Mouse (Mus musculus) MEL (cell line): ENCODE measurements around the gene Tbc1d24. TPM values are rescaled to one million over a fixed set of nuclear protein-coding genes. Genes with fewer than 3 reads are reported as not detected.

ENCODE experiments used
- DNase-seq: peaks from one replicate; pipeline ENCODE4 v3.0.0; 2011; ENCODE audit warnings: low read depth, low spot score
- H3K27ac ChIP-seq: 2 replicates; pipeline ENCODE4 v1.5.1; 2012; ENCODE audit warnings: low read depth, mild to moderate bottlenecking, control low read depth, low read length, moderate library complexity; ENCODE audit not compliant: control insufficient read depth
- H3K27me3 ChIP-seq, 2 experiments: fragments of 150-350 bp in 1 of 2; sonication (generic) in 1 of 2; 2 replicates each; pipeline ENCODE4 v1.6.1; 2012; ENCODE audit warnings: low read length in 2 of 2, mild to moderate bottlenecking in 2 of 2, improper control_type of control experiment in 1 of 2, moderate library complexity in 1 of 2; ENCODE audit not compliant: insufficient read depth in 2 of 2, control insufficient read depth in 1 of 2
- H3K36me3 ChIP-seq, 2 experiments: 2 replicates each; pipeline ENCODE4 v1.6.1; 2012 to 2014; ENCODE audit warnings: low read length in 2 of 2, improper control_type of control experiment in 1 of 2, inconsistent platforms in 1 of 2, mild to moderate bottlenecking in 1 of 2; ENCODE audit not compliant: insufficient read depth in 2 of 2, control insufficient read depth in 1 of 2
- H3K4me1 ChIP-seq, 2 experiments: fragments of 150-350 bp in 1 of 2; sonication (generic) in 1 of 2; 2 replicates each; pipeline ENCODE4 v1.6.1; 2012; ENCODE audit warnings: low read length in 2 of 2, improper control_type of control experiment in 1 of 2, mild to moderate bottlenecking in 1 of 2; ENCODE audit not compliant: insufficient read depth in 2 of 2, control insufficient read depth in 1 of 2
- H3K4me3 ChIP-seq, 2 experiments: fragments of 150-350 bp in 1 of 2; sonication (generic) in 1 of 2; 2 replicates each; pipeline ENCODE4 v1.5.1; 2012; ENCODE audit warnings: low read depth in 2 of 2, low read length in 2 of 2, mild to moderate bottlenecking in 2 of 2, moderate library complexity in 2 of 2, control low read depth in 1 of 2, improper control_type of control experiment in 1 of 2; ENCODE audit not compliant: control insufficient read depth in 1 of 2, insufficient read depth in 1 of 2
- H3K79me2 ChIP-seq: 2 replicates; pipeline ENCODE4 v1.6.1; 2012; ENCODE audit warnings: mild to moderate bottlenecking, low read length, moderate library complexity; ENCODE audit not compliant: control insufficient read depth, poor library complexity, insufficient read depth
- H3K9ac ChIP-seq: 2 replicates; pipeline ENCODE4 v1.6.1; 2012; ENCODE audit warnings: low read depth, mild to moderate bottlenecking, control low read depth, low read length, moderate library complexity; ENCODE audit not compliant: control insufficient read depth, poor library complexity, severe bottlenecking
- H3K9me3 ChIP-seq: fragments of 150-350 bp; sonication (generic); replicated peaks from 2 replicates; pipeline ENCODE4 v1.6.1; 2012; ENCODE audit warnings: mild to moderate bottlenecking, low read length, improper control_type of control experiment, moderate library complexity; ENCODE audit not compliant: insufficient read depth
- CHD2 ChIP-seq: IDR thresholded peaks from 2 replicates; pipeline ENCODE4 v1.6.1; 2011; ENCODE audit warnings: low read length, improper control_type of control experiment
- ELF1 ChIP-seq: IDR thresholded peaks from 2 replicates; pipeline ENCODE4 v1.6.1; 2014; ENCODE audit warnings: low read depth, mild to moderate bottlenecking, inconsistent platforms, low read length, improper control_type of control experiment, moderate library complexity
- ETS1 ChIP-seq: IDR thresholded peaks from 2 replicates; pipeline ENCODE4 v1.6.1; 2012; ENCODE audit warnings: low read depth, mild to moderate bottlenecking, inconsistent platforms, low read length, improper control_type of control experiment, moderate library complexity
- GABPA ChIP-seq: IDR thresholded peaks from 2 replicates; pipeline ENCODE4 v1.6.1; 2012; ENCODE audit warnings: low read depth, mild to moderate bottlenecking, inconsistent platforms, low read length, improper control_type of control experiment, moderate library complexity
- GATA1 ChIP-seq: IDR thresholded peaks from 2 replicates; pipeline ENCODE4 v1.6.1; 2011; ENCODE audit warnings: low read depth, low read length, improper control_type of control experiment
- JUND ChIP-seq: IDR thresholded peaks from 2 replicates; pipeline ENCODE4 v1.6.1; 2011; ENCODE audit warnings: low read depth, mild to moderate bottlenecking, improper control_type of control experiment, low read length
- MAFK ChIP-seq: IDR thresholded peaks from 2 replicates; pipeline ENCODE4 v1.6.1; 2011; ENCODE audit warnings: low read depth, mild to moderate bottlenecking, low read length, improper control_type of control experiment, borderline replicate concordance
- MAX ChIP-seq: IDR thresholded peaks from 2 replicates; pipeline ENCODE4 v1.6.1; 2011; ENCODE audit warnings: low read length, improper control_type of control experiment
- MAZ ChIP-seq: IDR thresholded peaks from 2 replicates; pipeline ENCODE4 v1.6.1; 2012; ENCODE audit warnings: low read depth, mild to moderate bottlenecking, inconsistent platforms, low read length, improper control_type of control experiment
- MEF2A ChIP-seq: IDR thresholded peaks from 2 replicates; pipeline ENCODE4 v1.6.1; 2014; ENCODE audit warnings: low read depth, mild to moderate bottlenecking, inconsistent platforms, low read length, improper control_type of control experiment; ENCODE audit not compliant: poor library complexity, insufficient replicate concordance, severe bottlenecking; ENCODE audit errors: extremely low read depth
- MXI1 ChIP-seq: IDR thresholded peaks from 2 replicates; pipeline ENCODE4 v1.6.1; 2011; ENCODE audit warnings: mild to moderate bottlenecking, low read depth, low read length, improper control_type of control experiment
- MYB ChIP-seq: IDR thresholded peaks from 2 replicates; pipeline ENCODE4 v1.6.1; 2011; ENCODE audit warnings: mild to moderate bottlenecking, low read depth, low read length, improper control_type of control experiment
- MYC ChIP-seq: IDR thresholded peaks from 2 replicates; pipeline ENCODE4 v1.6.1; 2011; ENCODE audit warnings: low read depth, mild to moderate bottlenecking, low read length, improper control_type of control experiment, moderate library complexity
- POLR2AphosphoS2 ChIP-seq: IDR thresholded peaks from 2 replicates; pipeline ENCODE4 v1.6.1; 2011; ENCODE audit warnings: low read length, improper control_type of control experiment
- POLR2AphosphoS5 ChIP-seq: IDR thresholded peaks from 2 replicates; pipeline ENCODE4 v1.6.1; 2012; ENCODE audit warnings: low read depth, borderline replicate concordance, mild to moderate bottlenecking, inconsistent platforms, low read length, moderate library complexity, mixed read lengths
- SIN3A ChIP-seq: IDR thresholded peaks from 2 replicates; pipeline ENCODE4 v1.6.1; 2012; ENCODE audit warnings: low read length, improper control_type of control experiment, inconsistent platforms
- SMC3 ChIP-seq: IDR thresholded peaks from 2 replicates; pipeline ENCODE4 v1.6.1; 2011; ENCODE audit warnings: low read depth, low read length, improper control_type of control experiment
- TAL1 ChIP-seq: IDR thresholded peaks from 2 replicates; pipeline ENCODE4 v1.6.1; 2012; ENCODE audit warnings: mild to moderate bottlenecking, inconsistent platforms, low read length, moderate library complexity, mixed read lengths
- UBTF ChIP-seq: IDR thresholded peaks from 2 replicates; pipeline ENCODE4 v1.6.1; 2012; ENCODE audit warnings: low read depth, mild to moderate bottlenecking, inconsistent platforms, low read length, improper control_type of control experiment, moderate library complexity, borderline replicate concordance; ENCODE audit not compliant: insufficient read depth
- USF1 ChIP-seq: IDR thresholded peaks from 2 replicates; pipeline ENCODE4 v1.6.1; 2014; ENCODE audit warnings: low read depth, mild to moderate bottlenecking, inconsistent platforms, low read length, improper control_type of control experiment, moderate library complexity
- USF2 ChIP-seq, 2 experiments: IDR thresholded peaks; 2 replicates each; pipeline ENCODE4 v1.6.1; 2011 to 2012; ENCODE audit warnings: improper control_type of control experiment in 2 of 2, low read length in 2 of 2, borderline replicate concordance in 1 of 2, inconsistent platforms in 1 of 2, low read depth in 1 of 2, mild to moderate bottlenecking in 1 of 2; ENCODE audit not compliant: insufficient read depth in 1 of 2
- ZKSCAN1 ChIP-seq: IDR thresholded peaks from 2 replicates; pipeline ENCODE4 v1.6.1; 2012; ENCODE audit warnings: low read depth, mild to moderate bottlenecking, inconsistent platforms, low read length, improper control_type of control experiment, moderate library complexity
- polyA plus RNA-seq, 2 experiments: library from polyadenylated mRNA; stranded (reverse) in 1 of 2; unstranded in 1 of 2; fragments of >175 nt in 1 of 2; fragments of >200 nt in 1 of 2; gene quantifications; 2 replicates each; pipeline versions ENCODE4 v1.2.1 to v1.2.4; 2012; ENCODE audit warnings: low replicate concordance in 2 of 2, low read depth in 1 of 2; ENCODE audit not compliant: insufficient read length in 2 of 2, insufficient read depth in 1 of 2, missing spikeins in 1 of 2
- total RNA-seq: library from RNA; depleted of rRNA; stranded (reverse); fragments of 300-350 nt; gene quantifications from 2 replicates; pipeline ENCODE4 v1.2.3, GENCODE M21; 2012

Gene Tbc1d24
- total and polyA plus RNA-seq, 3 experiments: 24.3 to 34.2 (median 27.3) TPM

GRCm38 (mm10) chr17:24203068-24203467, 2.3 kb downstream of the Tbc1d24 start (continued):
- 0 out of 2 replicates have a peak, but pooled peaks have one; percentile 10 for TF ChIP-seq USF1
- TF ChIP-seq TAL1: peak; percentile 82

GRCm38 (mm10) chr17:24201092-24201491, 4.3 kb downstream of the Tbc1d24 start:
- Histone ChIP-seq H3K36me3 (peaks cover 2 to 39% of the 10 kb centered on the region in 2 experiments; a peak in 3 of 4 replicates), H3K4me1 (peaks cover 11 to 60% of the 10 kb centered on the region in 2 experiments), H3K4me3 (no peak overlapping the region)

GRCm38 (mm10) chr17:24199741-24200140, 5.6 kb downstream of the Tbc1d24 start:
- H3K4me3 ChIP-seq: no peak overlapping the region

More at GRCm38 (mm10) chr17:24201092-24201491, 4.3 kb downstream of the Tbc1d24 start:
- Histone ChIP-seq H3K9me3 (no peaks in the 10 kb centered on the region), H3K27ac (no peak overlapping the region), H3K9ac (no peak overlapping the region), H3K79me2 (peaks cover 44% of the 10 kb centered on the region), H3K27me3 (no peaks in the 10 kb centered on the region)
- no peak for DNase-seq
- TF ChIP-seq USF2 (IDR thresholded peaks at IDR 0.05; ENCODE audit: borderline replicate concordance in 1 of 2, insufficient read depth in 1 of 2, low read depth in 1 of 2, low read length in 2 of 2): no peak
- TF ChIP-seq TAL1: no peak
- TF ChIP-seq MAX: no peak
- TF ChIP-seq JUND: no peak
- no peak for TF ChIP-seq USF1
- TF ChIP-seq ETS1: no peak
- TF ChIP-seq MXI1: no peak
- no peak for TF ChIP-seq CHD2
- TF ChIP-seq POLR2AphosphoS5: no peak
- TF ChIP-seq MAZ: no peak
- TF ChIP-seq POLR2AphosphoS2: no peak
- TF ChIP-seq SMC3: no peak
- TF ChIP-seq ELF1: no peak
- TF ChIP-seq SIN3A: no peak
- TF ChIP-seq MEF2A: no peak
- no peak for TF ChIP-seq GABPA
- no peak for TF ChIP-seq UBTF
- TF ChIP-seq GATA1: no peak
- TF ChIP-seq MYC: no peak

More at GRCm38 (mm10) chr17:24199741-24200140, 5.6 kb downstream of the Tbc1d24 start:
- H3K79me2 ChIP-seq: peaks cover 38% of the 10 kb centered on the region
- H3K27me3 ChIP-seq: no peaks in the 10 kb centered on the region
- H3K9ac ChIP-seq: 0 out of 2 replicates have a peak overlapping the region, but pooled peaks have one; percentile 3
- no peak for TF ChIP-seq ZKSCAN1
- TF ChIP-seq MAFK: no peak
- 0 out of 2 replicates have a peak, but pooled peaks have one; percentile 4 for TF ChIP-seq MYC
- no peak for TF ChIP-seq SMC3
- TF ChIP-seq MYB: no peak
- no peak for TF ChIP-seq UBTF
- H3K27ac ChIP-seq: peak overlapping the region; percentile 51
- DNase-seq: no peak
- H3K9me3 ChIP-seq: no peaks in the 10 kb centered on the region
- H3K36me3 ChIP-seq: peaks cover 4 to 37% of the 10 kb centered on the region in 2 experiments; a peak in 3 of 4 replicates
- peaks cover 11 to 53% of the 10 kb centered on the region in 2 experiments for H3K4me1 ChIP-seq
